Mouse (Mus musculus) frontal cortex, postnatal 14 days (tissue): Measurements from ENCODE around the gene Spdye4b.
A peak's percentile ranks its signal among the peaks of the same experiment; 100 is the strongest.
"Not testable (repeated sequence)": the region's sequence is repeated elsewhere in the genome, so short reads cannot be mapped to it uniquely, and the experiment has no call there.

Experiments
- DNase-seq, 2 experiments: peaks; one replicate each; pipeline ENCODE4 v3.0.0; 2022; ENCODE audit warnings: low spot score in 2 of 2

The Spdye4b gene

DNA sequence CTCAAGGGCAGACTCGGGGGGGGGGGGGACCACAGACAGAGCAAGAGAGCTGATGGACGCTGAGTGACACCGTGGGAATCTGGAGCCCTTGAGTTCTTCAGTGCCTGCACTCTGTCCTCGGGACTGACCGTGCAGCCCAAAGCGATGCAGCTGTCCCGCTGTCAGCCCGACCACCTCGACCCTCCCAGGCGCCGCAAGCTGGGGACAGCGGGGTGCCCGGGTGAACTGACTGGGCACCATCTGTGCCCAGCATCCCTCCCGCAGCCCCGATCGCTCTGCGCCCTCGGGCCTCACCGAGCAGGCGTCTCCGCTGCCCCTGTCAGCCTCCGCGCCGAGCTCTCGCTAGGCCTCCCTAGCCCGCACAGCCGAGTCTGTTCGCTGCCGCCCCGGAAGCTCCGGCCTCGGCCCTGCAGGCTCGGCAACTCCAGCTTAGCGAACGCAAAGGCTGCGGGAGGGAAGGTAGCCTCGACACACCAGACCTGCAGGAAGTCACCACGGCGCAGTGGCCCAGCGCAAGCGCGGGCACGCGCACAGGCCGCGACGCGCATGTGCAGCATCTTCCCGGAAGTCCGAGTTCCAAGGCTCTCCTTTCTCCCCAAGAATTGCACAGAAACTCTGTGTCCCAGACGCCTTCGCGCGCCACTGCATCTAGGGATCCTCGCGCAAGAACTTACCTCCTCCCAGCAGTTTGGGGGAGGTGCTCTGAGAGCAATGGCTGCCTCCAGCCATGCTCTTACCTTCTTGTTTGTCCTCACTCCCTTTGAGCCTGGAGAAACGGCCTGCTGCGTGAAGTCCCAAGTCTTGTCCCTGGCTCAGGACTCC is at the start of gene Spdye4b, which contains the start of gene Rbak:
Spdye4b (plus strand) TSS at position 763 of the 822 bp plus-strand sequence.
Rbak (minus strand) TSS at position 521 of the 822 bp plus-strand sequence.
- DNase-seq, result peak; percentile 92 to 93

DNA sequence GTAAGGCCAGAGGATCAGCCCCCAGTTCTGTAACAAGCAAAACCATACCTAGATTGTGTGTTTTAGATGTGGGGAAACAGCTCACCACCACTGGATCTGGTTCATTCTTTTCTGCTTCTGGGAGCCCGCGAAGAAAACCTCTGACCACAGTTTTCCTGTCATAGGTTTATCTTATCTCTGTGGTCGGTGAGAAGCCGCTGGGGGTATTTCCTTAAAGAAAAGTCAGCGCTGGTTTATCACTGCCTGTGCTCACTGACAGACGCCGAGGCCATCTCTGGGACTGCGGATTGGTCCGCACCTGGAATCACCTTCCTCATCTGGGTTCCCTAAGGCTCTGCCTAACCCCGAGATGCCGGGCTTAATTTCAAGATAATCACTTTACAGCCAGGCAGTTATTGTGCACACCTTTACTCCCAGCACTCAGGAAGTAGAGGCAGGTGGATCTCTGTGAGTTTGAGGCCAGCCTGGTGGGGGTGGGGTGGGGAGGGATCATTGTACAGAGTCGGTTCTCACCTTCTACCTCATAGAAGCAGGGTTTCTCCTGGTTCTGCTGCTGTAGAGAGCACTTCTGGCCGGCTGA is 47.8 kb upstream of the Spdye4b start:
- DNase-seq, result no peak

DNA sequence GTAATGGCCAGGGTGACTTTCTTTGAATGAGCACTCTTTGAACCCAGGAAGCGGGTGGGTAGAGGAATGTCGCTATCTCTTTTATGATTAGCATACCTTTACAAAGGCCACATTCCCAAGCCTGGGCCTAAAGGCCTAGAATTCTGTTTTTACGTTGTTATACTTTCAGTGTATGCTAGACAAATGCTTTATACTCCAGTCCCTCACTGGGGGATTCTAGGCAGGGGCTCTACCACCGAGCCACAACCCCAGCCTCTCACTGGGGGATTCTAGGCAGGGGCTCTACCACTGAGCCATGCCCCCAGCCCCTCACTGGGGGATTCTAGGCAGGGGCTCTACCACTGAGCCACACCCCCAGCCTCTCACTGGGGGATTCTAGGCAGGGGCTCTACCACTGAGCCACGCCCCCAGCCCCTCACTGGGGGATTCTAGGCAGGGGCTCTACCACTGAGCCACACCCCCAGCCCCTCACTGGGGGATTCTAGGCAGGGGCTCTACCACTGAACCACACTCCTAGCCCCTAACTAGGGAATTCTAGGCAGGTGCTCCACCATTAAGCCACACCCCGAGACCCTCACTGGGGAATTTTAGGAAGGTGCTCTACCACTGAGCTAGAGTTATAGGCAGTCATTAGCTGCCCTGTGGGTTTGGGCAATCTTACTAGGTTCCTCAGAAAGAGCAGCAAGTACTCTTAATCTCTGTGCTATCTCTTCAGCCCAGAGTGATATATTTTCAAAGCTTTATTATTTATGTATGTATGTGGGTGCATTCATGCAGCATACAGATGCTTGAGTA is 46.4 kb upstream of the Spdye4b start:
- DNase-seq, result not testable (repeated sequence)

DNA sequence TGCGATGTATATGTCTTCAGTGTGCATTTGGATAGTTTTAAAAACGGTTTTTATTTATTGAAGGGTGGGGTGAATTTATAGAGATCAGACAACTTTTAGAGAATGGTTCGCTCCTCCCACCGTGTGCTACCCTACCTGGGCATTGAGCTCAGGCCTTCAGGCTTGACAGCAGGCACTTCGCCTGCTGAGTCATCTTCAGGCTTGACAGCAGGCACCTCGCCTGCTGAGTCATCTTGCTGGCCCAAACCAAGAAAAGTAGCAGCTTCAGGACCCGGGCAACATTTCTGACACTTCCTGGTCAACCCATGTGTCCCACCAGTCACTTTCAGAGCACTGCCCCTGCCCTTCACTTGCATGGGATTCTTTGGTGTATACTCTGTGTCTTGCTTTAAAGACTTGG is 45.8 kb upstream of the Spdye4b start:
- no peak for DNase-seq

DNA sequence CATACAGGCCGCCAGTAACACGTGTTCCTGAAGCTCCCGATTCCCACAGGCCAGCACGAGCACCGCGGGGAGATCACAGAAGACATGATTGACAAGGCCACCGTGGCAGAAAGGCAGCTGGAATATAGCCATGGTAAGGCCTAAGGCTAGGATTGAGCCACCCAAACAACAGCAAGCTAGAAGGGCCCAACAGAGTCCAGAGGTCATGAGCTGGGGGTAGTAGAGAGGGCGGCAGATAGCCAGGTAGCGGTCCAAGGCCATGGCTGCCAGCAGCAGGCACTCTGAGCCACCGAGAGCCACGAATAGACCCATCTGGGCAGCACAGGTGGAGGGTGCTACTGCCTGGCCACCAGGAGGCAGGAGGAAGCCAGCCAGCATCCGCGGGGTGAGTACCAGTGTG is 43.2 kb upstream of the Spdye4b start:
- DNase-seq, result no peak

DNA sequence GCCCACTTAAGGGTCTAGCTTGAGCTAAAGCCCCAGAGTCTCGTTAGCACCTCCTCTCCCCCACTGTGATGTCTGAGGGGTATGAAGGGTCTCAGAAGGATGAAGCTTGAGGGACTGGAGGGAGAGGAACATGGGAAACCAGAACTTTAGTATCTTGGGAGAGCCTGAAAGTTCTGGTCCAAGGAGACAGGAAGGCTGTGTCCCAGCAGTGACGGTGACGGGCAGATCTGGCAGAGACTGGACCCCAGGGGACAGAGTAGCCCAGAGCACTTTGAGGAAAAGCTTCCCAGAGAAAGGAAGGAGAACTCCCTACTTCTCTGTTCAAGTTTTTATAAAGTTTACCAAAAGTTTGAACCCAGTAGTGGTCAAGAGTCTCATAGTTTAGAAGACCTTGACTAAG is 33.3 kb upstream of the Spdye4b start, which contains the start of gene Olfr718-ps1:
Olfr718-ps1 (minus strand) TSS at position 101 of the 400 bp plus-strand sequence.
- DNase-seq, result no peak

DNA sequence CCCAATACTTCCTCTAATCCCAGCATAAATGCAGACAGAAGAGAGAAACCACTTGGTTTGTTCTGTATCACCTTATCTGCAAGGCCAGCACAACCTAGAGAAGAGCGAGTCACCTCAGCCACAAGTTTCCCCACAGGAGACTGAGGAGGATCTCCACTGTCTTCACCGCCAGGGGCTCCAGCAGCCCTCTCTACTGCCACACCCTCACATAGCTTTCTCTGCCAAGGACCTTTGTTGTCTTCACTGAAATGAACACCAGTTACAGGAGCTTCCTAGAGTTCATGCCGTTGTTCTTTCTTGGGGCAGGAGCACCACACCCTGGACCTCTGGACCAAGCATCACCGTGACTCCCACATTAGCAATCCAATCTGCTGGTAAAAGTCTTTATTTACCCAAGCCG is 32.2 kb upstream of the Spdye4b start:
- DNase-seq, result no peak

DNA sequence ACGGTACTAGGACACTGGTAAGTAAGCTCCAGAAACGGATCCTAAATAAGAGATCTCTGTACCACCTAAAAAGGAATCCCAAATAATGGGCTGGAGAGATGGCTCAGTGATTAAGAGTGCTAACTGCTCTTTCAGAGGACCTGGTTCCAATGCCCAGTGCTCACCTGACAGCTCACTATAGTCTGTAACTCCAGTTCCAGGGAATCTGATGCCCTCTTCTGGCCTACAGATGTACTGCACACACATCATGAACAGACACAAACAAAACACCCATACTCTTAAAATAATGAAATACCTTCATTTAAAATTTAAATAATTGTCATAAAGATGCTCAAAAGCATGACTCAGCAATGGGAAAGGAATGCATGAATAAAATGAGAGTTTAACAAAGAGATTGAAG is 31.3 kb upstream of the Spdye4b start:
- no peak for DNase-seq

DNA sequence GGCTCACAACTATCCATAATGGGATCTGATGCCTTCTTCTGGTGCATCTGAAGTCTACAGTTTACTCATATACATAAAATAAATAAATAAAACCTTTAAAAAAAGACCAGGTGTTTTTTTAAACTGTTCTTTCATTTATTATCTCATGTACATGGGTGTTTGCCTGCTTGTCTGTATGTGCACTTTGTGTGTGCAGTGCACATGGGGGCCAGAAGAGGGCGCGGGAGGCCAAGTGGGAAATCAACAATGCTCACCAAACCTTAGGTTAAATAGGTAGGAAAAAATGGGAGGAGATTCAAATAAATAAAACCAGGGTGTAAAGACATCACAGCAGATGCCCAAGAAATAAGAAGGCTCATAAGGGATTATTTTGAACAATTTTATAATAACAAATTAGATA is 30.8 kb upstream of the Spdye4b start:
- no peak for DNase-seq

DNA sequence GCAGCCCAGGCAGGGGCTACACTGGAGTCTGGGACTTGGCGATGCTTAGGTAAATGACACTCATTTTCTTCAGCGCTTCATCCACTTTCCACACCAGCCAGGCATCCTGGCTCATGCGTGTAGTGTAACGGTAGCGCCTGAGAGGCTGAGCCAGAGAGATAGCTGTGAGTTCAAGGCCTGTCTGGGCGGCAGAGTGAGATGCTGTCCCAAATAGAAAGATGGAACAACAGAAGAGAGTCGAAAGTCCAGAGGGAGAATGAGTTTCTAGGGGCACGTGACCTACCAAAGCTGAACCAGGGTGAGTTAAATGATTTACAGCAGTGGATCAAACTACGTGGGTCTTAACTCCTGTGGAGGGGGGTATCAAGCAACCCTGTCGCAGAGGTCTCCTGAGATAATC is 27.1 kb upstream of the Spdye4b start:
- DNase-seq, result no peak

DNA sequence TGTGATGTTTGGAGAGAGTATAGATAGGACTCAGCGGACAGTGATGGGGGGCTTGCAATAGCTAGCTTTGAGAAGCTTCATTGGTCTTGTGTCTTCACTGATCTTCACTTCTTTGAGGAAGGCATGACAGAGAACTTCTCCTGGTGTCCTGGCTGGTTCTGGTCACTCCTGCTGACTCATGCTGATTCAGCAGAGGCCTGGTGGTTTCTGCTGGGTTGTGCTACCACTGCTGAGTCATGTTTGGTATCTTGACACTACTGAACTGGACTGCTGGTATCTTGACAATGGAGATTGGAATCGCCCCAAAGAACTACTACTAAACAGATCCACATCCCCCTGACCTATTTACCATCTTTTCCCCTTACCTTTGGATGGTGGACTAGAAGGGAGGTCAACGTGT is 25.3 kb upstream of the Spdye4b start:
- no peak for DNase-seq

DNA sequence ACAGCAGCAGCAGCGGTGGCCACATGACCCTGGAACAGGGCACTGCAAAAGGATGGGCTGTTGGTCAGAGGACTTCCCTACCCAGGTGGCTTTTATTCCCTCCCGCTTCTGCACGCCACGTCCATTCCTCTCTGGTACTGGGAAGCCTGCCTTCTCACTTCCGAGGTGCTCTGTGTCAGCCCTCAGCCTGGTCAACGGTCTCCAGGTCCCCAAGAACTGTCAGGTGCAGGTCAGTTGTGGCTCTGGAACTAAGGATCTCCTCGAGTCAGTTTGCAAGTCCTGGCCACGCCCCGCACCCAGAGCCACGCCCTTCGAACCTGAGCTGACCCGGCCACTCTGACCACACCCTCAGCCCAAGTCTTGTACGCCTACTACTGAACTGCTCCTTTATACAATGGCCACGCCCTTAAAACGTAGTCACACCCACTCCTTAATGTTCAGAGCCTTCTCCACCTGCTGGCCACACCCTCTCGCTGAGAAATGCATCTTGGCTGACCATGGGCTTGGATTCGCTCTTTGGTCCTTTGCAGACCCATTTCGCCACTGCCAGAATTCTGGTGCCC is 15.2 kb upstream of the Spdye4b start:
- DNase-seq, result no peak

DNA sequence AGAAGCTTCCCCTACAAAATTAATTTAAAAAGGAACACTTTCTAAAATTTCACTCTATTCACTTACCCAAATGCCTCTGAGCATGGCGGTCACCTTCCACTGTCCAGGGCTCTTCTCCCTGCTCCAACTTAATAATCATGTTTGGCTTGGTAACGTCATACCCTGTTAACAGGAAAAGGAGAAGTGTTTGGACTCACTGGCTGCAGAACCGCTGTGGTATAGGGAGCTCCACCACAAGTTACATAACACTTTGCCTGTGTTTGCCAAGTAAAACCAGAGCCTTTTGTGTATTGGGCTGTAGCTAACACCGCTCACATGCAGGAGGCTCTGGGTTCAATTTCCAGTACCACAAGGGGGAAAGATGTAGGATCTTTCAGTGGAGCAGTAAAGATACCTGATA is 4.8 kb upstream of the Spdye4b start:
- DNase-seq, result no peak

DNA sequence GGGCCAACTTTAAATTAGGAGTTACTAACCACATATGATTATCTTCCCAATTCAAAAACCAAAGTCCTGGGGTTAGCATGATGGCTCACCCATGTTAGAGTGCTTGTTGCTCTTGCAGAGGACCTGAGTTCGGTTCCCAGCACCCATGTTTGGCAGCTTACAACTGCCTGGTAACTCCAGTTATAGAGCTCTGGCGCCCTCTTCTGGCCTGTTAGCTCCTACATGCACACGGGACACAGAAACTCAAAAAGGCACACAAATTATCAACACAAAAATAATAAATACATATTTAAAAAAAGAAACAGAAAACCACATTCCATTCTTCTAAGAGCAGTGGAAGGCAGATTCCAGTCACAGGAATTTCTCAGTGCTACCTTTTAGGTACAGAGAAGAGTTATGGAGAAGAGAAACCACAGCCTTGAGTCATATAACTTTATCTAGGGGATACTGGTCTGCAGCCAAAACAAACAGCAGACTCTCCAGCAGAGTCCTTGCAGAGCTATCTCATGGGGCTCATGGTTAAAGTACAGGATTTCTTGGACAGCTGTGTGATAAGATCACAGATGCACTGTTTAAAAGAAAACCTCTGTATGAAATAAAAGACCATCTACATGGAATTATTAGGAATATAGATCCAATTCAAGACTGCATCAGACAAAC is 3.1 kb upstream of the Spdye4b start:
- DNase-seq, result no peak

DNA sequence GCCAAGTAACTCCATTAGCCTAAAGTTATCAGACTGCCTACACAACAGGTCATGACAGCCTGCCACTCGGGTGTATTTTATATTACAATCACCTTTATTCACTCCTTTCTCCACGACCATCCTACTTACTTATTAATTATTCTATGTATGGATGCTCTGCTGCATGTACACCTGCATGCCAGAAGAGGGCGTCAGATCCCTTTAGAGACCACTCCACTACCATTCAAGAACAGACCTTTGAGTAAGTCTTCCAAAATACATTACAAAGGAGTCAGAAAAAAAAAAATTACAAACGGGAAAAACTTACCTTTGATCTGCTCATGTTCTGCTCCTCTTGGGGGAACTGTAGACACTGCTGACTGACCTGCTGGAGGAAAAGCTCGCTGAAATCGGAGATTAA is 1.6 kb upstream of the Spdye4b start:
- no peak for DNase-seq

DNA sequence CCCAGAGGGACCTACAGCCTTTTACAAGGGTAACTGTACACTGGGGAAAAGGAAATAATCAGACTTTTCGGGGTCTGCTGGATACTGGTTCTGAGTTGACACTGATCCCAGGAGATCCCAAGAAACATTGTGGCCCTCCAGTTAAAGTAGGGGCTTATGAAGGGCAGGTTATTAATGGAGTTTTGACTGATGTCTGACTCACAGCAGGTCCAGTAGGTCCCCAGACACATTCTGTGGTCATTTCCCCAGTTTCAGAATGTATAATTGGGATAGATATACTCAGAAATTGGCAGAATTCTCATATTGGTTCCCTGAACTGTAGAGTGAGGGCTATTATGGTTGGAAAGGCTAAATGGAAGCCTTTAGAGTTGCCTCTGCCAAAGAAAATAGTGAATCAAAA is 7.2 kb downstream of the Spdye4b start:
- DNase-seq, result not testable (repeated sequence)

DNA sequence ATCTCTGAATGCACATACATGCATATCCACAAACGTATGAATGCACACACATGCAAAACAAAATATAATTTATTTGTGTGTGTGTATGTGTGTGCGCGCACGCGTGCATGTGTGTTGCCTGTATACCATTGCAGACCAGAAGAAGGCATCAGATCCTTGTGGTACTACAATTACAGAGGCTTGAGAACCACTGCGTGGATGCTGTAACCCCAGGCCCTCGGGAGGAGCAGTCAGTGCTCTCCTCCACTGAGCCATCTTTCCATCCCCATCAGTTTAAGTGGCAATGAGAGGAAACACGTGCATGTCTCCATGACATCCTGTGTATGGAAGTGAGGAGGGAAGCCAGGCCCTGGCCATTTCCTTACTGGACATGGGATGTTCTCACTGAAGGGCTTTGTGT is 12.0 kb downstream of the Spdye4b start:
- DNase-seq, result no peak

DNA sequence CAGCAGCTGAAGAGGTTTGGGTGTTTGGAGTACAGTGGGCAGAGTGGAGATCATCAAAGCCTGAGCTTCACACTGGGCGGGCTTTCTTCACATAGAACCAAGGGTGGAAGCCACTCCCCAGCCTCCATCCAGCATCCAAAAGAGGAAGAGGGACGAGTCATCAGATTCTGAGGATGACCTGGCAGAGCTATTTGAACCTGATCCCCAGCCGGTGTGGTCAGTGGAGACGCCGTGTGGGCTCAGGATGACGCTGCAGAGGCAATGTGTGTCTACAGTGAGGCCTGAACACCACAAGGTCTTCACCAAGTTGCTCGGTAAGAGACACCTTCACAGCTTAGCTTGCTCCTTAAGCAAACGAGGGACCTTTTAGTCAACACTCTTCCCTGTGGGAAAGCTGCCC is 13.9 kb downstream of the Spdye4b start:
- not testable (repeated sequence) for DNase-seq

DNA sequence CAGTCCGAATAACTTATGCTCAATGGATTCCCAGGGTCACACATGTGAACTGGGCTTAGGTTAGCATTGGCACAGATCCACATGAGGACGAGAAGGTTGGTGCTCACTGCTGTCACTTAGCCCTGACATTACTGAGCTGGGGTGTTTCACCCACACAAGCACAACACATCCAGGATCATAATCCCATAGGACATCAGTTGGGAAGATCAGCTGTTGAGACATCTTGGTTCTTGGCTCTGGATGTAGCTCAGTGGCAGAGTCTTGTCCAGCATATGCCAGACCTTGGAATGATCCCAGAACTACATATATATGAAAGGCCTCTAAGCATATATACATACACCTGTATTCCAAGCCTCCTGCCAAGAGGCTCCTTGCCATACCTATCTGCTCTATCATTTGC is 14.3 kb downstream of the Spdye4b start:
- DNase-seq, result no peak

DNA sequence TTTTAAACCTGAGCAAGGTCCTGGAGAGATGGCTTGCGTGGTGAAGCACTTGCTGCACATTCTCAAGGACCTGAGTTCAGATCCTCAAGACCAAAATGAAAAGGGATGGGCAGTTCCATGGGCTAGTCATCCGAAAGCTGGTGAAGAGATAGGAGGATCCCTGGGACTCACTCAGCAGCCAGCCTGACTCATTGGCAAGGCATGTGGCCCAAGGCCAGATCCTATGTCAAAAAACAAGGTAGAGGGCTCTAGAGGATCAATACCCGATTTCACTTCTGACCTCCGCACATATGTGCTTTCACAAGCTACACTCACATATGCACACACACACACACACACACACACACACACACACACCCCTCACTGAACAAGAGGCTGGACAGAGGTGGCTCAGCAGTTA is 15.7 kb downstream of the Spdye4b start:
- no peak for DNase-seq

DNA sequence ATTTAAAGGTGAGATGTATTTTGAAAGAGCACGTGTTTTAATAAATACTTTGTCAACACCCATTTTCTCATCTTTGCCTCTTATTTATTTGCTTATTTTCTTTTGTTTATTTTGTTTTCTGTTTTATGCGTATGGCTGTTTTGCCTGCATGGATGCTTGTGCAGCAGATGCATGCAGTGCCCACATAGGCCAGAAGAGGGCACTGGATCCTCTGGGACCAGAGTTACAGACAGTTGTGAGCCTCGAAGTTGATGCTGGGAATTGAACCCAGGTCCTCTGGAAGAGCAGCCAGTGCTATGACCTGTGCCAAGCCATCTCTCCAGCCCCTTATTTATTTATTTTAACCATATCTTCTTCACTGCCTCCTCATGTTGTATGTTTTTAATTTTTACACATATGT is 24.2 kb downstream of the Spdye4b start:
- DNase-seq, result no peak

DNA sequence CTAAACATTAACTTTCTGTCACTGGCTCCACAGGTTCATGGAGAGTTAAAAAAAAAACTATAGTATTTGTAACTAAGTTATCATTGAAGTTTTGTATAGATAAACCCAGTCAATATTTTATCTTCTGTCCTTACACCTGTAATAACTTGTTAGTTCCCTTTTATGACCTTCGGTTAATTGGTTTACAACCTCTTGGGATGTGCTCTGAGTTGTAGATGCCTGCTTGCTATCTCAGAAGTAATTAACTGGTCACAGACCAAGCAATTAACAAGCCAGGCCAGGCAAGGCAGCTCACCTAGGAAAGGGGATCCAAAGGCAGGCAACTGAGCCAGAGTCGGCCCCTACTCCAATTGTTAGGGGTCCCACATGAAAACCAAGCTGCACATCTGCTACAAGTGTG is 33.0 kb downstream of the Spdye4b start:
- no peak for DNase-seq
